Mouse (Mus musculus): Measurements from ENCODE around the gene Vax1.
A peak's percentile ranks its signal among the peaks of the same experiment; 100 is the strongest.

Vax1 gene

DNA sequence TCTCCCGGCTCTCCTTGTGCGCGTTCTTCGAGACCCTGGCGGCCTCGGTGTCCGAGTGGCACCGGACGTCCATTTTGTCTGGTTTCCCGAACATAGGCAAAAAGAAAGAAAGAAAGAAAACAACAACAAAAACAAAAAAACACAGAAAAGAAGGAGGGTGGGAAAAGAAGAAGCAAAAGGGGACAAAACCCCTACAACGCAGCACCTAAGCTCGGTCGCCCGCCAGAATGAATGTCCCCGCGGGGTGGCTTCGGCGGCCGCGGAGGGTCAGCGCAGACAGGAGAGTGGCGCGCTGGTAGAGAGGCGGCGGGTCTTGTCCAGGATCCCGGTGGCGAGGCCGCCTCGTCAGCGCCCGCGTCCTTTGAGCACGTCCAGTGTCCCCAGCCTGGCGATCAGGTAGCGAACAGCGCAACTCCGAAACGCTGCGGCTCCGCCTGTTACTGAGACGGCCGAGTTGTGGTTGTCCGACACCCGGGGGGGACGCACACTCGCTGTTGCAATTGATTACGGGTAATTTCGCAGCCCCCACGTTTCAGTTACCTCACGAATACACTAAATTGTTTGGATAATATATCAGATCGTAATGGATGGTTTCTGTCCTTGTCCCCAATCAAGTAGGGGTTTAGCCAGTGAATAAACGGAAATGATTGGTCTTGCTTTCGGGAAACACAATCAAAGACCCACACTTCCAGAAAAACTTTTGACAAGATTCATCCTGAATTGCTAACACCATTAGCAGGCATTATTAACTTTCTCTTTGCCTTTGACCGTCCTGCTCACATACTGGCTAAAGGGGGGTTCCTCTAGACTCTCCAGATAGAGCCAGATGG lies at the start of gene Vax1:
TSS of gene Vax1 (minus strand) at position 121 of the 830 bp plus-strand sequence.
- DNase-seq (ENCODE audit: low spot score), result no peak

DNA sequence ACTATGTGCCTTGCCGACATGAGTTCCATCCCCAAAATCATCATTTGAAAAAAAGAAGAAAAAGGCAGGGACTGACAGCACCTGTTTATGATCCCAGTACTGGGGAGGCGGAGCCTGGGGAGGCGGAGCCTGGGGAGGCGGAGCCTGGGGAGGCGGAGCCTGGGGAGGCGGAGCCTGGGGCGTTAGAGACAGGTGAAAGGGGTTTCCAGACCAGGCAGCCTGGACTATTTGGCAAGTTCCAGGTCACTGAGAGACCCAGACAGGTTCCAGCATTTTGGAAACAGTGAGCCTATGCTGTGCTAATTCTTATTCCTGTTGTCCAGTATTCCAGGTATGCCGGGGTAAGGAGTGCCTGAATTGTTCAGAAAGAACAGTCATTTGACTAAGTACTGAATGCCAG lies 49.1 kb upstream of the Vax1 start, which contains the start of gene Kcnk18:
TSS of gene Kcnk18 (plus strand) at position 224 of the 400 bp plus-strand sequence.
- DNase-seq (ENCODE audit: low spot score), result no peak

DNA sequence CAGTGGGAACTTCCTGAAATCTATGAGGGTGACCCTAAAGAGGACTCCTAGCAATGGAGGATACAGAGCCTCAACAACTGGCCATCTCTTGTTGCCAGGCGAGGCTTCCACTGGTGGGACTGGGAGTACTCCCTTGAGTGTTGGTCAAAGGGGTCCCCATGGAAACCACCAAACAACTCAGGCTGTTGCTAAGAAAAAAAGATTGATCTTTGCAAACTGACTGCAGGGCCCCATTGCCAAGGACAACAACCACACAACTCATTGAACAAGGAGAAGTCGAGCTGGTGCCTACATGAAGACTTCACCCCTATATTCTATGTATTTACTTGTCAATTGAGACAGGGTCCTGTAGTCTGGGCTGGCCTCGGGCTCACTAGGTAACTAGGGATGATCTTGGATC lies 47.0 kb upstream of the Vax1 start:
- no peak for DNase-seq (ENCODE audit: low spot score)

- no peak for DNase-seq (ENCODE audit: low spot score)
Observed at GRCm38 (mm10) chr19:59208986-59209385, 39.1 kb upstream of the Vax1 start.

DNA sequence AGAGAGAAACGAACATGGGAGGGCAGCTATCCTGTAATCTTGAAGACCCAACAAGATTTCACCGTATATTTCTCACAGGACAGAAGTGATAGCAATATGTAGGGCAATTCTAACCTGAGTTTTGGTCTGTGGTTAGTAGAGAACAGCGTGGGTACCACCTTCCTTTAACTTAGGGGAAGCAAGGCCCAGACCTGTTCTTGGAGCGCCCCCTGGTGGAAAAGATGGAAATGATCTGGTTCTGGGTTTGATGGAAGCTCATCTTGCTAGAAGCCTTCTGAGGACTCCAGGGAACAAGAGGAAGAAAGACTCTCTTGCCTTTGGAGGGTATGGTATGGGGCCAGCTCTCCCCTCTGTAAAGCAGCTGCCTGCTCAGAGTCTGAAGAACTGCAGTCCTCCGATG lies 38.6 kb upstream of the Vax1 start:
- peak; percentile 42 for DNase-seq (ENCODE audit: low spot score)

DNA sequence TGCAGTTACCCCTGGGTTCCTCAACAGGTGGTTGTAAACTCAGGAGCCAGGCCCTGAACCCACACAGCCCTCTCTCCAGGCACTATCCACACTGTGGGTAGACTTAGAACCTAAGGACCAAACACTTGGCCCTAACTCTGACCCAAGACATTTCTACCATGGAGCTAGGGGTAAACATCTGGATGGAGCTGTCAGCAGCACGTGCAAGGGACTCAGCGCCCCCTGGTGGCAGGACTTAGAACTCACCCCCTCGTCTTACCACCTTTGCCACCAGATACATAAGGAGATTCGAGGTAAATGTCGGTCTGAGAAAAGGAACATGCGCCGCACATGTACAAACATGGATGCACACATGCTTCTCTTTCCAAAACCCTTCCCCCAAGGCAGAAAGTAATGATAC lies 28.3 kb upstream of the Vax1 start:
- DNase-seq (ENCODE audit: low spot score), result peak; percentile 66

DNA sequence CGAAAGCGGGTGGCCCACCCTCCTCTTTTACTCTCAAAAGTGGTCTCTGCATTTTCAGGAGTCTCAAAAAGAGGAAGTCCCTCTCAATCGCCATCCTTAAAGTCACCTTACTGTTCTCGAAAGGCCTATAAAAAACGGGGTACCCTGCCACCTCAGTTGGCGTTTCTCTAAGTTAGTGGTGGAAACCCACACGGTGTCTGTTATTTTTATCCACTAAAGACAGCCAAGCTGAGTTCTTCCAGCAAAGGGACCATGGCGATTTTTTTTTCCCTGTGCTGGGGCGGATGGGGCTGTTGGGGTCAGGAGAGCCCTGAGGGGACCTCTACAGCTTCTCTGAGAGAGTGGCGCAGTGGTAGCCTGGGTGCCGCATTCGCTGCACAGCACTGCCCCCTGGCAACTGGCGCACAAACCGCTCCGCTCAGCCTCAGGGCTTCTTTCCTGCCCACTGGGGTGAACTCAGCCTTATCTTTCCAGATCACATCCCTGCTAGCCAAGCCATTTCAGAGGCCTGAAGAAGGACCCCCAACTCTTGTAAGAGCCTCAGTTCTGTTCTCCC lies 26.3 kb upstream of the Vax1 start:
- DNase-seq (ENCODE audit: low spot score), result peak; percentile 61

- no peak for DNase-seq (ENCODE audit: low spot score)
Observed at GRCm38 (mm10) chr19:59195181-59195770, 25.4 kb upstream of the Vax1 start.

GRCm38 (mm10) chr19:59193986-59194820 lies 24.3 kb upstream of the Vax1 start:
- peak; percentile 16 for DNase-seq (ENCODE audit: low spot score)

DNA sequence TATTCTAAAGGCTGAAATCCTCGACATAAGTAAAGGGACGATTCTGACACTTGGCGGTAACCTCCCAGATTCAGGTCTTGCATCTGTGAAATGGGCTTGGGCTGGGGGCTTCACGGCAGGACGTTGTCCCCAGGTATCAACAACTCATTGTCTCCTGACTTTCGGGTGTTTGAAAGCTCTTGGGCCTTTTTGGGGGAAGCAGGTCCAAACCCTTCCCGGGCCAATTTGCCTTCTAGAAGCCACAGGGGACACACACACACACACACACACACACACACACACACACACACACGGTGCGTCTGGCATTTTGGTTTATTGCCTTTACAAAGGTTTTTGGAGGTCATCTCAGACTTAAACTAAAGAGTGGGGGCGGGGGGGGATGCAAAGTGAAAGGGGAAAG lies 23.6 kb upstream of the Vax1 start:
- DNase-seq (ENCODE audit: low spot score), result no peak

- DNase-seq (ENCODE audit: low spot score), result no peak
Observed at GRCm38 (mm10) chr19:59192491-59192890, 22.6 kb upstream of the Vax1 start.

- no peak for DNase-seq (ENCODE audit: low spot score)
Observed at GRCm38 (mm10) chr19:59191123-59191505, 21.3 kb upstream of the Vax1 start.

DNA sequence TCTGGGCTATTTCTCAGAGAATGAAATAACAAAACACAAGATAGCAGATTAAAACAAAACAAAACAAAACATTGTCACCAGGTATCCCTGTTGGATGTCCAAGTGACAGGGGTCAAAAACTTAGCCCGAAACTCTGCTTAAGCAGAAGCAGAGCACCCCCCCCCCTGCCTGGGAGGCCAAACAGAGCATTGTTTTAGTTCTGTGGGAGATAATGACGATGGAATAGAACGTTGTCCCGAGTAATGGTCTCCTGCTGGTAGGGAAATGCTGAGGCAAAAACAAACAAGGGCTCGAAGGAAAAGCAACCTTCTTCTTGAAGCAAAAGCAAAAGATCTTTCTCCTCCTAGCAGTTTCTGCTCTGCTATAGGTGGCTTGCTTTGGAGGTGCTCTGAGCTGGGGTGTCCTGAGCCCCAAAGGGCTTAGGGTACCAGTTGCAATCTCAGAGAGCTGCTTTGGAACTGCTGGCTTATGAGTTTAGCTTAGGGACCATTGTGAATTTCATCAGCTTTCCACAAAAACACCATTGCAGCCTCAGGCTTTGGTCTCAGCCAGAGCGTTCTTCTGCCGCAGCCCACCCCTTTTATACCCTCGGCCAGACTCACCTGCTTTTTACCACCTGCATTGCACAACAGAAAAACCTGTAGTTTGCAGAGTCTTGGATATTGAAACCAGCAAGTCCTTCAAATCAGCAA lies 20.7 kb upstream of the Vax1 start:
- DNase-seq (ENCODE audit: low spot score), result no peak

- no peak for DNase-seq (ENCODE audit: low spot score)
Observed at GRCm38 (mm10) chr19:59188981-59189380, 19.1 kb upstream of the Vax1 start.

- DNase-seq (ENCODE audit: low spot score), result peak; percentile 31
Observed at GRCm38 (mm10) chr19:59184000-59184399, 14.1 kb upstream of the Vax1 start.

DNA sequence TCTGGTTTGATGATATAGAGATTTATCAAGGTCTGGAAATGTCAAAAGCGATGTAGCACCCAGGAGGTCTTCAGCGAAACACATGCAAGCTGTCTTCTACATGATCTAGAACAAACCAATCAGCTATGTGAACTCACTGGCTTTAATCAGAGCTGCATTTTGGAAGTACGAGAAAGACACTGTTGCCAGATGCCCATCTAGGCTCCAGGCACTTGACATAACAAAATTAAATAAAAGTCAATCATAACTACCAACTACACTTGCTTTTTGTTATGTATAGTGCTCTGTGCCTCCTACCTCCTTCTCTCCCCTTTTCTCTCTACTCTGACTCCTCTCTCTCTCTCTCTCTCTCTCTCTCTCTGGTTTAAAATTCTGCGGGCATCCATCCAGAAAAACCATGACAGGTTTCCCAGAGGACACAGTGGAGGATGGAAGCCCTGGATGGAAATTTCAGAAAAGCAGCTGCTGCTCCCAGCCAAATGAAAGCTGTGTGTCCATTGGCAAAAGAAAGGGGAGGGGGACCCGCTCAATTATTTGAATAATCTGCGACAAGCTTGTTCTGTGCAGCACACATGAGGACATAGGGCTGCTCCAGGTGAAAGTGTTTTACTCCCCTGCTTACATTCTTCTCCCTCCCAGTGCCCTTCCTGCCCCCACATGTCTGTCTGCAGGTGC lies 3.6 kb upstream of the Vax1 start:
- no peak for DNase-seq (ENCODE audit: low spot score)

- no peak for DNase-seq (ENCODE audit: low spot score)
Observed at GRCm38 (mm10) chr19:59172781-59173180, 2.9 kb upstream of the Vax1 start.

GRCm38 (mm10) chr19:59171871-59172245 lies 2.0 kb upstream of the Vax1 start:
- no peak for DNase-seq (ENCODE audit: low spot score)

GRCm38 (mm10) chr19:59171151-59171870 lies 1.5 kb upstream of the Vax1 start:
- DNase-seq (ENCODE audit: low spot score), result no peak

- no peak for DNase-seq (ENCODE audit: low spot score)
Observed at GRCm38 (mm10) chr19:59170766-59171095, 875 bp upstream of the Vax1 start.

Measured in ovary, postnatal 36 days (tissue).